Mouse (Mus musculus) hindbrain, embryonic 11.5 days (tissue): ENCODE data around the gene Nf2. TPM values are rescaled to one million over a fixed set of nuclear protein-coding genes. Genes with fewer than 3 reads are reported as not detected.
A peak's percentile ranks its signal among the peaks of the same experiment; 100 is the strongest.
"Not testable (repeated sequence)": the region's sequence is repeated elsewhere in the genome, so short reads cannot be mapped to it uniquely, and the experiment has no call there.

ENCODE experiments used
- ATAC-seq: fragments of 200-750 bp; cut with Nextera tagmentation; 2 replicates; pipeline ENCODE4 v1.8.0; 2017; ENCODE audit warnings: mild to moderate bottlenecking, moderate TSS enrichment, moderate library complexity; ENCODE audit not compliant: low FRiP score
- DNase-seq: peaks from one replicate; pipeline ENCODE4 v3.0.0-alpha.2; 2015; ENCODE audit warnings: low spot score
- H3K27ac ChIP-seq: fragments of 300-500 bp; sonication (generic); 2 replicates; pipeline ENCODE4 v1.5.1; 2014; ENCODE audit warnings: mild to moderate bottlenecking, low read depth, low read length
- H3K27me3 ChIP-seq: fragments of 300-500 bp; sonication (generic); 2 replicates; pipeline ENCODE4 v1.6.1; 2014; ENCODE audit warnings: mild to moderate bottlenecking, low read length, moderate library complexity, mixed read lengths; ENCODE audit not compliant: control insufficient read depth, insufficient read depth
- H3K36me3 ChIP-seq: fragments of 300-500 bp; sonication (generic); 2 replicates; pipeline ENCODE4 v1.6.1; 2014; ENCODE audit warnings: mild to moderate bottlenecking, low read length, moderate library complexity, mixed read lengths; ENCODE audit not compliant: control insufficient read depth, insufficient read depth
- H3K4me1 ChIP-seq: fragments of 300-500 bp; sonication (generic); replicated peaks from 2 replicates; pipeline ENCODE4 v1.6.1; 2014; ENCODE audit warnings: low read length, mixed read lengths; ENCODE audit not compliant: control insufficient read depth, insufficient read depth
- H3K4me2 ChIP-seq: fragments of 300-500 bp; sonication (generic); replicated peaks from 2 replicates; pipeline ENCODE4 v1.6.1; 2014; ENCODE audit warnings: mild to moderate bottlenecking, low read depth, low read length
- H3K4me3 ChIP-seq: fragments of 300-500 bp; sonication (generic); 2 replicates; pipeline ENCODE4 v1.5.1; 2014; ENCODE audit warnings: low read depth, low read length
- H3K9ac ChIP-seq: fragments of 300-500 bp; sonication (generic); 2 replicates; pipeline ENCODE4 v1.6.1; 2014; ENCODE audit warnings: low read depth, low read length
- H3K9me3 ChIP-seq: fragments of 300-500 bp; sonication (generic); 2 replicates; pipeline ENCODE4 v1.6.1; 2016; ENCODE audit warnings: low read length; ENCODE audit not compliant: control insufficient read depth
- WGBS: fragments of 180-500 bp; shearing (Covaris S2); extraction: QIAGEN DNeasy Blood & Tissue Kit; methylation state at CpG from one replicate; pipeline ENCODE4 v1.1.7; 2014; 5-methylcytosine and 5-hydroxymethylcytosine counted together
- polyA plus RNA-seq: library from polyadenylated mRNA; unstranded; fragments of >200 nt; fragmentation: Nextera tagmentation; extraction: Ambion mirVana; gene quantifications from 2 replicates; pipeline ENCODE4 v1.2.1, GENCODE M21; 2014

Nf2 gene
- polyA plus RNA-seq, 1 experiment from 2014 or later: 49.9 TPM

DNA sequence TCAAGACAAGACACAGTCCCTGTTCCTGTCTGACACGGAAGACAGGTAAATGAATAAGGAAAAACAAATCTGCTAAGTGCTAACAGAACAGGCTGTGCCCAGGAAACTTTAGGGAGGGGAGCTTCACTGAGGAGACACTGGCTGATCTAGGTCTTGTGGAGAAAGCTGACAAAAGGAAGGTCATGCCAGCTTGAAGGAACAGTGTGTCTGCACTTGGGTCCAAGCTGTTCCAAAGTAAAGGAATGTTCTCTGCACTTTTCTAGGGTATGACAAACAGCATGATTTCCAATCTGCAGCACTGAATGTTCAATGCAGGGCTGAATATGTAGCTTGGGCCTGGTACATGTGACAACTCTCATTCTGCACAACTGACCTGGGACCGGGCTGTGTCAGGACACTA lies 21.4 kb downstream of the Nf2 start:
- no peaks in the 10 kb centered on the region for H3K27me3 ChIP-seq

DNA sequence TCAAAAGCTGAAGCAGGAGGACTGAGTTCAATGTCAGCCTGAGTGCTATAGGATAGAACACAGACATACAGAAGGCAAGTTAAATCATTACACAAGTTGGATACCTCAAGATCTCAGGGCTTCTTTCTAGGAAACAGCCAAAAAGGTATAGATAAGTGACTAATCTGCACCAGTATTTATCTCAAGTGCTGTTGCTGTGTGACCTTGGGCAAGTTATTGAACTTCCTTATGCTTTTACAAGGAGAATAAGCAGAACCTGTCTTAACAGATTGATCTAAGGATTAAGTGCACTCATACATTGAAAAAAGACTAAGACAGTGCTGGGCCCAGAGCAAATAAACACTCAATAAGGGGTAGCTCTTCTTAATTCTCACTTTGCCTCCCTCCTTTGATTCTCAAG lies 22.0 kb downstream of the Nf2 start:
- Histone ChIP-seq H3K9ac (no peak overlapping the region), H3K36me3 (no peaks in the 10 kb centered on the region), H3K27ac (no peak overlapping the region), H3K4me3 (no peak overlapping the region), H3K9me3 (no peaks in the 10 kb centered on the region), H3K27me3 (no peaks in the 10 kb centered on the region), H3K4me2 (no peak overlapping the region), H3K4me1 (no peaks in the 10 kb centered on the region)
- ATAC-seq (no peak), DNase-seq (no peak)

More for the DNA sequence above, 21.4 kb downstream of the Nf2 start:
- H3K27ac ChIP-seq: no peak overlapping the region
- DNase-seq (no peak), ATAC-seq (no peak)
- no peaks in the 10 kb centered on the region for H3K9me3 ChIP-seq
- no peak overlapping the region for H3K4me2 ChIP-seq
- H3K4me3 ChIP-seq: no peak overlapping the region
- WGBS: 89% methylated on average over 2 of the region's 2 CpGs
- no peaks in the 10 kb centered on the region for H3K4me1 ChIP-seq
- no peak overlapping the region for H3K9ac ChIP-seq
- no peaks in the 10 kb centered on the region for H3K36me3 ChIP-seq

DNA sequence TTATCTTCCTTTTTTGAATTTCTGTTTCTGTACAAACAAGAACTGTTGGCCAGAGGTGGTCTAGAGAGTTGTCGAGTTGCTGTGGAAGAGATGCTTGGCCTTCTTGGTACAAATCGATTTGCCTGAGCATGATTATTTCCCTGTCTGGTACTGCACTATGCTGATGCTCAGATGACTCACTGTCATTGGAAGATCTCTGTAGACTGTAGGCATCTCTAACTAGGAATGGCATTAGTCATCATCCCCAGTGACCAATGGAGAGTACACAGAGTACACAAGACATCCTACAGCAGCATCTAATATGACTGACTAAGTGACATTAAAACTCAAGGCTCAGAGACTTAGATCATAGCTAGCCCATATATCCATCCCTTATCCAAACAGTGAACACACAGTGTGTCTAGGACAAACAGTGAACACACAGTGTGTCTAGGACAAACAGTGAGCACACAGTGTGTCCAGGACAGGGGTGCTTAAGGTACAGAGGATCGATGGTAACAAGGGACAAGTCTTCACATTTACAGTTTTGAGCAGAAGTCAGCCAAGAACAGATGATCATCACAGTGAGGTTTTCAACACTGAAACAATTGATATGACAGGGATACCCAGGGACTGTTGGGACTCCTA lies 23.1 kb downstream of the Nf2 start:
- Histone ChIP-seq H3K4me3 (no peak overlapping the region), H3K27ac (no peak overlapping the region), H3K27me3 (no peaks in the 10 kb centered on the region), H3K36me3 (no peaks in the 10 kb centered on the region), H3K4me1 (no peaks in the 10 kb centered on the region), H3K9me3 (no peaks in the 10 kb centered on the region), H3K9ac (no peak overlapping the region), H3K4me2 (no peak overlapping the region)
- 96% methylated on average over 3 of the region's 3 CpGs for WGBS
- ATAC-seq (no peak), DNase-seq (no peak)

DNA sequence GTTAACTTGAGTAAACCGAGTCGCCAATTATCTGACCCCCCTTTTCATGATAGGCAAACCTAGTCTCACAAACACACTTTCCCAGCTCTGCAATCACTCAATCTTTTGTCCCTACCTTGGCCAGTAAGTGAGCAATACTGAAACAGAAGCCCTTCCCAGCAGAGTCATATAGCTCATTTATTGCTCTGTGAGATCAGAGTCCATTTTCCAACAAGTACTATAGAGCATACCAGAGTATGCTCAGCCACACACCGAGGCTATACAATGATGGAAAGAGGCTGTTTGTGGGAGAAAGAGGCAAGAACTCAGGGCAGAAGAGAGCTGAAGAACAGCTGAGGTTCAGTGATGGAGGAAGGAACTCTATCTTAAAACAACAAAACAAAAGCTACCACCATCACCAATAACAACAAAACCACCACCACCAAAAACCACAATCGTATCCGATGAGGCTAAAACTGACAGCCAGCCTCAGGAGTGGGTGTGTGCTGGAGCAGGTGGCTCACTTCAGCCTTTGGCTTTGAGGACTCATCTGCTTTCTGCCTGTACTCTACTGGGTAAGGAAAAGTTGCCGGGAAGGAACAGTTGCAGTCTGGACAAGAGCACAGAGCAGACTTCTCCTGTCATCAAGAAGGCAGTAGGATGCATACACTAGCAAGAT lies 25.6 kb downstream of the Nf2 start:
- ATAC-seq: no peak
- Histone ChIP-seq H3K4me2 (no peak overlapping the region), H3K27ac (no peak overlapping the region), H3K36me3 (no peaks in the 10 kb centered on the region), H3K4me1 (no peaks in the 10 kb centered on the region), H3K27me3 (no peaks in the 10 kb centered on the region), H3K9me3 (no peaks in the 10 kb centered on the region), H3K9ac (no peak overlapping the region), H3K4me3 (no peak overlapping the region)
- no peak for DNase-seq
- 87% methylated on average over 6 of the region's 6 CpGs for WGBS

DNA sequence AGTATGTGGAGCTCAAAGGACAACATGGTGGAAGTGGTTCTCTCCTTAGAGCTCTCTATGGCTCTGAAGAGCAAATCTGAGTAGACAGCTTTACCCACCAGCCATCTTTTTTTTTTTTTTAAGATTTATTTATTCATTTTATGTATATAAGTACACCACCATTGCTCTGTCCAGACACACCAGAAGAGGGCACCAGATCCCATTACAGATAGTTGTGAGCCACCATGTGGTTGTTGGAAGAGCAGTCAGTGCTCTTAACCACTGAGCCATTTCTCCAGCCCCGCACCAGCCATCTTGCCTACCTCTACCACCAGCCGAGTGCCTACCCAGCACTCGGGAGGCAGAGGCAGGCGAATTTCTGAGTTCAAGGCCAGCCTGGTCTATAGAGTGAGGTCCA lies 26.9 kb downstream of the Nf2 start:
- not testable (repeated sequence) for H3K4me2 ChIP-seq, H3K4me1 ChIP-seq, H3K27me3 ChIP-seq, H3K4me3 ChIP-seq, ATAC-seq, H3K9me3 ChIP-seq, H3K36me3 ChIP-seq, DNase-seq, H3K9ac ChIP-seq, H3K27ac ChIP-seq
- 85% methylated on average over 4 of the region's 4 CpGs for WGBS

DNA sequence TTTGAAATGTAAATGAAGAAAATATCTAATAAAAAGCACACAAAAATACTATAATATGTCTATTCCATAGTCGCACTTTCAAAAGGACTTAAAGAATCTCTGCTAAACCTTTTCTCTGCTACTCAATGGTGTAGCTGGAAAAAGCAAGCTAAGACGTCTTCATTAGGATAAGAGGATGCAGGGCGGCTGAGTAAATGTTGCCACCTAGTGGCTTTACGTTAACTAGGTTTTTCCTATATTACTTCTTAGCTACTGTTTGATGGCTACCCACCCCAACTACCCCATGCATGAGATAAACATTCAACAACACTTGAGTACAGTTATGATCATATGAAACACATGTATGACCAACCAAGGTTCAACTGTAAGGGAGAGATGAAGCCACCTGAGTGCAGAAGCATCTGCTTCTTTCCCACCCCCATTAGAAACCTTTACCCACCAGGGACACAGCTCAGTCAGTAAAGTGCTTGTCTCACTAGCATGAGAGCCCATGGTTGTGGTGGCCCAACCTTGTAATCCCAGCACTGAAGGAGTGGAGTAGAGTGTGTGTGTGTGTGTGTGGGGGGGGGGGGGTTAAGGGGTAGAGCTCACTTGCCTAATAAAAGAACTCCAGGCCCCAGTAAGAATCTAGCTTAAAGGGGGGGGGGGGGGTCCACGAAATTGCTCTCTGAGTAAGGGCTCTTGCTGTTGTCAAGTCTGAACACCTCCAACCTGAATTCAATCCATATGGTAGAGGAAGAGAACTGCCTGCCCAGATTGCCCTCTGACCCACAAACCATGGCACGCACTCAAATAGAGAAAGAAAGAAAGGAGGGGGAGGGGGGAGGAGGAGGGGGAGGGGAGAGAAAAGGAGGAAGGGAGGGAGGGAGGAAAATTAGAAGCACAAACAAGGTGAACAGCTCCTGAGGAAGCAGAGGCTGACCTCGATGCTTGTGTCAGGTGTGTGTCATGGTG lies 27.6 kb downstream of the Nf2 start:
- Histone ChIP-seq H3K4me1 (no peaks in the 10 kb centered on the region), H3K9me3 (no peaks in the 10 kb centered on the region), H3K36me3 (no peaks in the 10 kb centered on the region), H3K27ac (no peak overlapping the region), H3K4me3 (no peak overlapping the region), H3K9ac (no peak overlapping the region), H3K4me2 (no peak overlapping the region), H3K27me3 (no peaks in the 10 kb centered on the region)
- WGBS: 48% methylated on average over 7 of the region's 7 CpGs
- DNase-seq (peak; percentile 49), ATAC-seq (no peak)

DNA sequence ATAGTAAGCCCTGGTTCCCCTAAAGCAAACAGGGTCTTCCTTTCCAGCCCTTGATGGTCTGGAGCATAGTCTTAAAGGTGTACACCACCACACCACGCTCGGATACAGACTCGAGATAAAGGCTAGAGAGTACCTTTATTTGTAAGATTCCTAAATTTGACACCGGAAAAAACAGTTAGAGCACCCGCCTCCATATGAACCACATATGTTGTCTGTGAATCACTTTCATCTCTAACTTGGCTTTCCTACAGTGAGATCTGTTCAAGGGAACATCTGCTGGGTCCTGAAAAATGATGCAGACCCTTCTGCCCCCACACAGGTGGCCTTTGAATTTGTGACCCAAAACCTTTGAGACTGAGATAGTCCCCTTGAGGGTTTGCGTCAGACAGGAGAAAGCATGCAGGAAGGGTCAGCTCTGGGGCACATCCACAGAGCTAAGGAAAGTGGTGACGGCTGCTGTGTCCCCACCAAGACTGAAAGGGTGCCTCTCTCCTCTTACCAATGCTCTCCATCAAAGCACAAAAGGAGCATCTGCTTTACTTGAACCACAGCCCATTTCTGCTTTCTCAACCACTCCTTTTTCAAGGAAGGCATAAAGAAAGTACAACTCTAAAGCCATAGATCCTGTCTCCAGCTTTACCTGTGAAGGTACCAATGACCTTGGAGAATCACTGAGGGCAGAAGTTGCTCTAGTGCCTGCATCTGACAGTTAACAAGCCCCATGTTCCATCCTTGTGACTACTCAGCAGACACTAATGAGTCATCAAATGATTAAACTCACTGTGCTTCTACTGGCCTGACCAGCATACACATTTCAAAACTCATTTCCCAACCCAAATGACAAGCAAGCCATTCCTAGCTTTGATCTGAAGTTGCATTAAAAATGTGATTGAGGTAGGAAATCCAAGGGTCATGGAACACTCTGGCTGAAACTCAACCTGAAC lies 34.6 kb downstream of the Nf2 start:
- H3K9ac ChIP-seq: no peak overlapping the region
- no peak overlapping the region for H3K27ac ChIP-seq
- H3K4me3 ChIP-seq: no peak overlapping the region
- no peaks in the 10 kb centered on the region for H3K36me3 ChIP-seq
- H3K4me2 ChIP-seq: no peak overlapping the region
- ATAC-seq (no peak), DNase-seq (no peak)
- no peaks in the 10 kb centered on the region for H3K4me1 ChIP-seq
- no peaks in the 10 kb centered on the region for H3K9me3 ChIP-seq
- no peaks in the 10 kb centered on the region for H3K27me3 ChIP-seq
- WGBS: 87% methylated on average over 7 of the region's 7 CpGs

DNA sequence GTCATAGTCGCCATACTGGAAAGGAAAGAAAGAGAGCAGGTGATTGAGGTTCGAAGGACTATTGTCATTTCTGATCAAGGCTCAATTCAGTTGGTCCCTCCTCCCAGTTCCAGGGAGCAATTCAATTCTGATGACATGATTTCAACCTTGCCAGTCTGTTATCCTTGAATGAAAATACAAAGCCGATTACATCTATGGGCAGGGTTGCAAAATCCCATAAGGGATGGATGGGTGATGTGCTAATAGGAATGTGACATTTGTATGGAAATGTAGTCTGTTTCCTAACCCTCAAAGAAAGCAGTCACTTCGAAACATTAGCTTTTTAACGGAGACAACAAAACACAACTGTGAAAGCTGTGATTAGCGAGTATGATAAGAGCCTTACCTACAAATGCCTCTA lies 41.0 kb downstream of the Nf2 start:
- no peaks in the 10 kb centered on the region for H3K4me1 ChIP-seq
- H3K4me2 ChIP-seq: no peak overlapping the region
- no peaks in the 10 kb centered on the region for H3K36me3 ChIP-seq
- H3K9me3 ChIP-seq: no peaks in the 10 kb centered on the region
- H3K4me3 ChIP-seq: no peak overlapping the region
- ATAC-seq (no peak), DNase-seq (no peak)
- no peak overlapping the region for H3K9ac ChIP-seq
- 90% methylated on average over 6 of the region's 6 CpGs for WGBS
- H3K27ac ChIP-seq: no peak overlapping the region
- H3K27me3 ChIP-seq: no peaks in the 10 kb centered on the region
